9 mouse cellular contexts compared by ENCODE assay signal in the genomic region with DNA sequence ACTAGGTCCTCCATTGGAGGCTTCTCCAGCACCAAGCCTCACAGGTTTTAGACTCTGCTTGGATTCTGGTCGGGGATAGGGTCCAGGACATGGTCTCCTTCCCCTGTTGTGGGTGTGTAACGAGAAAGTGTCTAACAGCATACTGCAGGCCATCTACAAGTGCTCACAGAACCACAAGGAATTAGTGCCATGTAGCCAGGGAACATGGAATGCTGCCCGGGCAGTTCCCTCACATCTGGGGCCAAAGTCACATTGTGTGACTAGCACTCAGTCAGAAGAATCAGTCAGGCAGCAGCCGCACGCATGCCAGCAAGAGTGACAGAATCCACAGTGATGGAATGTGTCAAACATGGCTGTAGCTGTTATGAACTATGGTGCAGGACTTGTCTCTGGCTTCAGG.
DNase-seq lines count a peak whose midpoint lies in the region; ATAC-seq lines count a peak whose summit lies in the region.
"Had no signal": no experiment of that assay in that cellular context is flagged by ENCODE, and none has a peak within 500 bp of the region (broad histone marks: within the 10 kb centered on the region; RNA-seq: fewer than 3 reads in every experiment).

No protein-coding gene starts in this region.

- H3K4me1 ChIP-seq in midbrain, embryonic 11.5 days (ENCODE audit: control insufficient read depth, insufficient read depth, low read length) = no peaks in the 10 kb centered on the region
- H3K4me1 ChIP-seq in midbrain, embryonic 16.5 days (ENCODE audit: control insufficient read depth, insufficient read depth, low read length) = no peaks in the 10 kb centered on the region; the same call in 1 of the 2 replicates
- peaks cover 4% of the 10 kb centered on the region; the same call in 1 of the 2 replicates for H3K4me1 ChIP-seq in midbrain, embryonic 14.5 days (ENCODE audit: control insufficient read depth, insufficient read depth, low read length)

- 84% methylated on average over 5 of the region's 5 CpGs for WGBS in midbrain, embryonic 11.5 days
- WGBS in midbrain, embryonic 16.5 days = 86% methylated on average over 5 of the region's 5 CpGs
- 82% methylated on average over 5 of the region's 5 CpGs for WGBS in midbrain, embryonic 14.5 days

- H3K27ac ChIP-seq in midbrain, embryonic 11.5 days (ENCODE audit: low read depth, low read length) = no peak overlapping the region
- H3K27ac ChIP-seq in midbrain, embryonic 16.5 days (ENCODE audit: low read length) = no peak overlapping the region
- H3K27ac ChIP-seq in midbrain, embryonic 14.5 days (replicated peaks; ENCODE audit: low read depth, low read length) = no peak overlapping the region
- H3K27ac ChIP-seq: hindbrain, embryonic 15.5 days had no signal

- H3K27me3 ChIP-seq in midbrain, embryonic 11.5 days (ENCODE audit: control insufficient read depth, insufficient read depth, low read length) = no peaks in the 10 kb centered on the region
- H3K27me3 ChIP-seq in midbrain, embryonic 16.5 days (ENCODE audit: control insufficient read depth, insufficient read depth, low read depth, low read length) = no peaks in the 10 kb centered on the region
- no peaks in the 10 kb centered on the region for H3K27me3 ChIP-seq in midbrain, embryonic 14.5 days (ENCODE audit: control insufficient read depth, insufficient read depth, low read length)
- H3K27me3 ChIP-seq: hindbrain, embryonic 15.5 days had no signal

- no peaks in the 10 kb centered on the region for H3K36me3 ChIP-seq in midbrain, embryonic 11.5 days (ENCODE audit: control insufficient read depth, insufficient read depth, low read length)
- no peaks in the 10 kb centered on the region for H3K36me3 ChIP-seq in midbrain, embryonic 16.5 days (ENCODE audit: control insufficient read depth, insufficient read depth, low read length)
- H3K36me3 ChIP-seq in midbrain, embryonic 14.5 days (ENCODE audit: control insufficient read depth, insufficient read depth, low read length) = no peaks in the 10 kb centered on the region
- H3K36me3 ChIP-seq: hindbrain, embryonic 15.5 days had no signal

- no peak overlapping the region for H3K9ac ChIP-seq in midbrain, embryonic 11.5 days (ENCODE audit: low read length)
- no peak overlapping the region for H3K9ac ChIP-seq in midbrain, embryonic 16.5 days (ENCODE audit: low read depth, low read length)
- H3K9ac ChIP-seq in midbrain, embryonic 14.5 days (replicated peaks; ENCODE audit: low read length) = no peak overlapping the region
- H3K9ac ChIP-seq: hindbrain, embryonic 15.5 days had no signal

- no peak overlapping the region for H3K4me3 ChIP-seq in midbrain, embryonic 11.5 days (ENCODE audit: low read depth, low read length)
- no peak overlapping the region for H3K4me3 ChIP-seq in midbrain, embryonic 16.5 days (ENCODE audit: low read depth, low read length)
- H3K4me3 ChIP-seq in midbrain, embryonic 14.5 days (replicated peaks; ENCODE audit: low read depth, low read length) = no peak overlapping the region
- H3K4me3 ChIP-seq: hindbrain, embryonic 15.5 days had no signal

- H3K4me2 ChIP-seq in midbrain, embryonic 11.5 days = no peak overlapping the region
- H3K4me2 ChIP-seq in midbrain, embryonic 16.5 days (ENCODE audit: low read length) = no peak overlapping the region
- no peak overlapping the region for H3K4me2 ChIP-seq in midbrain, embryonic 14.5 days (ENCODE audit: low read length)
- H3K4me2 ChIP-seq: hindbrain, embryonic 15.5 days had no signal

- H3K9me3 ChIP-seq in midbrain, embryonic 11.5 days (ENCODE audit: control insufficient read depth, low read length) = no peaks in the 10 kb centered on the region
- no peaks in the 10 kb centered on the region for H3K9me3 ChIP-seq in midbrain, embryonic 16.5 days (replicated peaks; ENCODE audit: control insufficient read depth, low read length, poor library complexity, severe bottlenecking)
- no peaks in the 10 kb centered on the region for H3K9me3 ChIP-seq in midbrain, embryonic 14.5 days (ENCODE audit: control insufficient read depth, low read length)
- H3K9me3 ChIP-seq: hindbrain, embryonic 15.5 days had no signal

- DNase-seq in midbrain, embryonic 11.5 days (ENCODE audit: low spot score, missing footprints) = peak; percentile 81
- peak; percentile 68 to 81 for DNase-seq in heart, adult 9 months (ENCODE audit: low spot score in 2 of 2)
- peak; percentile 67 to 75 for DNase-seq in kidney, adult 8-10 months
- peak; percentile 93 for DNase-seq in lung, postnatal 36 days
- no peak for DNase-seq in midbrain, embryonic 14.5 days
- DNase-seq in retina, embryonic 14.5 days (ENCODE audit: low spot score) = no peak

- no peak for ATAC-seq in midbrain, embryonic 11.5 days (ENCODE audit: low FRiP score)
- no peak for ATAC-seq in midbrain, embryonic 16.5 days
- no peak for ATAC-seq in erythroid progenitor cell, adult 5-6 weeks (replicated peaks; ENCODE audit: low FRiP score, poor library complexity, severe bottlenecking)
- no peak for ATAC-seq in midbrain, embryonic 14.5 days (ENCODE audit: low FRiP score, low TSS enrichment)

Comparison
In these comparisons a context has a peak if more than half of its experiments do, and no peak if none do; other contexts are left out.
1. DNase-seq: peak in midbrain, embryonic 11.5 days (single experiment), heart, adult 9 months (2 of 2), kidney, adult 8-10 months (2 of 2) and lung, postnatal 36 days (single experiment); none in midbrain, embryonic 14.5 days (single experiment) and retina, embryonic 14.5 days (single experiment).